Mouse (Mus musculus) spleen, postnatal 14 days (tissue): ENCODE results near the gene Kcnh1.

Experiments
- DNase-seq, 2 experiments: peaks; one replicate each; pipeline ENCODE4 v3.0.0; 2021 to 2022; ENCODE audit warnings: low spot score in 2 of 2

Kcnh1 gene

GRCm38 (mm10) chr1:192531490-192532146 lies 341.0 kb downstream of the Kcnh1 start:
- no peak for DNase-seq

- no peak for DNase-seq
Measured at GRCm38 (mm10) chr1:192532212-192532611, 341.6 kb downstream of the Kcnh1 start.

- no peak for DNase-seq
Measured at GRCm38 (mm10) chr1:192533016-192533415, 342.4 kb downstream of the Kcnh1 start.

GRCm38 (mm10) chr1:192536440-192536839 lies 345.9 kb downstream of the Kcnh1 start:
- no peak for DNase-seq

- no peak for DNase-seq
Measured at GRCm38 (mm10) chr1:192537169-192537568, 346.6 kb downstream of the Kcnh1 start.

GRCm38 (mm10) chr1:192542093-192542492 lies 351.5 kb downstream of the Kcnh1 start:
- DNase-seq = no peak

GRCm38 (mm10) chr1:192543686-192544085 lies 353.1 kb downstream of the Kcnh1 start:
- DNase-seq = no peak

GRCm38 (mm10) chr1:192544091-192544490 lies 353.5 kb downstream of the Kcnh1 start:
- no peak for DNase-seq

GRCm38 (mm10) chr1:192544901-192545300 lies 354.3 kb downstream of the Kcnh1 start:
- DNase-seq = no peak

GRCm38 (mm10) chr1:192546843-192547242 lies 356.3 kb downstream of the Kcnh1 start:
- DNase-seq = no peak

- DNase-seq = no peak
Measured at GRCm38 (mm10) chr1:192550561-192550960, 360.0 kb downstream of the Kcnh1 start.

GRCm38 (mm10) chr1:192555516-192555915 lies 364.9 kb downstream of the Kcnh1 start:
- no peak for DNase-seq

- no peak for DNase-seq
Measured at GRCm38 (mm10) chr1:192557978-192558594, 367.5 kb downstream of the Kcnh1 start.

- DNase-seq = no peak
Measured at GRCm38 (mm10) chr1:192559341-192559740, 368.8 kb downstream of the Kcnh1 start.
